Mouse (Mus musculus) kidney, adult 2 months (tissue): Measurements from ENCODE around the gene Tifa.
A peak's percentile ranks its signal among the peaks of the same experiment; 100 is the strongest.

ENCODE experiments used
- CTCF ChIP-seq: fragments of 200-500 bp; conservative IDR thresholded peaks from 2 replicates; pipeline ENCODE4 v1.5.1; 2011; ENCODE audit warnings: low read depth, mild to moderate bottlenecking, control low read depth, low read length, moderate library complexity, mixed read lengths; ENCODE audit not compliant: insufficient read depth, insufficient read length
- POLR2A ChIP-seq: fragments of 200-500 bp; IDR thresholded peaks from one replicate; pipeline ENCODE4 v1.6.1; 2011; ENCODE audit warnings: low read depth, low read length, control low read depth

GRCm38 (mm10) chr3:127764541-127764940 lies 25.1 kb upstream of the Tifa start:
- TF ChIP-seq POLR2A, result no peak
- TF ChIP-seq CTCF, result 0 out of 2 replicates have a peak, but pooled peaks have one; percentile 10
